Mouse (Mus musculus): ENCODE measurements around the gene Angel1.

Angel1 gene

DNA sequence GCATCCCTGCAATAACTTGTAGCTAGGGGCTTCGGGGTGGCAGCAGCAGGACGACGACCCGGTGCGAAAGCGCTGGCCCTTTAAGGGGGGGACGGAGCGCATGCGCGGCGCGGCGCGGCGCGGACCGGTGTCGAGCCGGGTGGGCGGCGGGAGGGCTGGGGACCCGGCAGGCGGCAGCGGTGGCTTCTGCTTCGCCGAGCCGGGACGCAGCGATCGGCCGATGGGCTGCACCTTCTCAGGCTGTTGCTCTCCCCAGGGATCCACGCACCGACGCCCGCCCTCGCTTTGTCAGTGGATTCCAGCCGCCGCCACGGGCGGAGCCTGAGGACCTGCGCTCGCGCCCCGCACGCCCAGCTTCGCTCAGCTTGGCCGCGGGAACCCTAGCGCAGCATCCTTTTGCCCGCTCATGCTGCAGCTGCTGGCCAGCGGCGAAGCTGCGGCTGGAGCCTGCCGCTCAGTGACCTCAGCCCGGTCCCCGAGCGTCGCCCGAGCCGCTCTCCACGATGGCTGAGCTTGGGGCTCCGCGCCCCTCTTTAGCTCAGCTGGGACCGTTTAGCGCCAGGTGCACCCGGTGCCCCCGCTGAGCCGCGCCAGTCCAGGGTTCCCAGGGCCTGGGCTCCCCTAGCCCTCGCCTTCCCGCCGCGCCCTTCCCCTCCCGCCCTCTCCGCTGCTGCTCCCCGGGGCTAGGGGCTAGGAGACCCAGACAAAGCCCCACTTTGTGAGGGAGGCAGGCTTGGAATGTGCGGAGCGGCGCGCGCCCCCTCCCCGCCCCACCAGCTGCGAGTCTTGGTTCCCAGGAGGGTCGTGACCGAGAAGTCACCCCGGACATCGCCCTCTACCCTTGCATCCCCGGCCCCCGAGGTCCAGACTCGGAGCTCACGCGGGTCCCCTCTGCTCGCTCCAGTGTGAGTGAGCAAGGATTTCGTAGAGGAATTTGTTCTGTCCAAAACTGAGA, 47.4 kb downstream of the Angel1 start, which contains the start of gene Vash1:
Gene Vash1 (plus strand): TSS at position 110 of the 955 bp plus-strand sequence.
- peak; percentile 76 for DNase-seq

DNA sequence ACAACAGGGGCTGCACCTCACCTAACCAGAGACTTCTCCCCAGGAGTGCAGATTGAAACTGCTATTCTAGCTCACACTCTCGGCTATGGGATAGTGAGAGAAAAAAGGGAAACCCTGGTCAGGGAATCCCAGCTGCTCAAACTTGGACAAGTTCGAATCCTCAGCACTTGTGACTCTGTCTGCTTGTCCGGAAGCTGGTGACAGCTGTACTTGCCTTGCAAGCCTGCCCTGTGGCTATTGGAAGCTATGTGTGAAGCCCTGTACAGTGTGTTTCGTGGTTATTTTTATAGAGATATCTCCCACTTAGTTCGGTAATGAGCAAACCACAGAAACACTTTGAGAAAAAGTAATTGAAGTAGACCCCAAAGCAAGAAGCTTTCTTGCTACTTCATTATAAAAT, 53.8 kb downstream of the Angel1 start:
- DNase-seq = no peak

DNA sequence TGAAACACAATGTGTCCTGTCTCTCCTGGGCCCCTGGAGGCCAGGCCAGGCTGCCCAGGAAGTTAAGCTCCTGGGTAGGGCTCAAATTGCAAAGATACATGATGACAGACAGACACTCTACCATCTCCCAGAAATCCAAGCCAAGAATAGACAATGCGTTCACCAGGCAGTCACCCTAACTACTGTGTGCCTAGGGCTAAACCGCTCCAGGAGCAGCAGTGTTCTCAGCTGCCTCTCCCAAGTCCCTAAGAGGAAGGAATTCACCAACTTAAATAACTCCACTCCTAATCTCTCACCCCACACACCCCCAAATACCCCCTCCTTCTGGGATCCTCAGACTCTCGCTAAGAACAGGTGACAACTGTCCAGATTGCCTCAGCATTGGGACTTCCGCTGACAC, 54.2 kb downstream of the Angel1 start:
- DNase-seq = no peak

DNA sequence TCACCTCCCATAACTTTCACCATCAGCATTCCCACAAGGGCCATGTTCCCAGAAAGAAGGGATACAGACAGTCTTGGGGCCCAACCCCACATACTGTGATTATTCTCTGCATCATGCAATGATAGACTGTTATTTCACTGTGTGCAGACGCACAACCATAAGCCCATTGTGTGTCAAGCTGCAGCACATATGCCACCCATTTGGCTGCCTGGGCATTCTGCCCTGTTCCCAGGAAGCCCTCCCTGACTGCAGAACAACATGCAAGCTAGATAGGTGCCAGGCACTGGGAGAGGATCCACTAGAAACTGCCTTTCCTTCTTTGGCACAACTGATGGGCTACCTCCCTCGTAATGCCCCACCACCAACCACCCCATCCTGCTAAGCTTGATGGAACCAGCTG, 57.9 kb downstream of the Angel1 start:
- peak; percentile 73 for DNase-seq

DNA sequence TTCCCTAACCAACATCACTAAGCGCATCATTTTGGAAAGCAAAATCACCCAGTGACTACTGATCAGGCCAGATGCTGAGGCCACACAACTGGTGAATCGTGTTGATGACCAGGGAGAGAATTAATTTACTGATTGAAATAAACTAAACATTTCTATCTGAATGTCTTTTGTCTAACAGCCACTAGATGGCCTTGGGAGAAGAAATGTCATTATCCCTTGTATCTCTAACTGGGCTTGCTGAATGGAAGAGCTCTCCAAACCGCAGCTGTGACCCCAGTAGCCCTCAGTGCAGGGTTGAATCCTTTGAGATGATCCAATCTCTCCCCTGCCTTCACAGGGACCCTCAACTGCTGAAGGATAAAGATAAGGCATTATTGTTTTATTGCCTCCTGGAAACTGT, 60.6 kb downstream of the Angel1 start:
- DNase-seq = no peak

DNA sequence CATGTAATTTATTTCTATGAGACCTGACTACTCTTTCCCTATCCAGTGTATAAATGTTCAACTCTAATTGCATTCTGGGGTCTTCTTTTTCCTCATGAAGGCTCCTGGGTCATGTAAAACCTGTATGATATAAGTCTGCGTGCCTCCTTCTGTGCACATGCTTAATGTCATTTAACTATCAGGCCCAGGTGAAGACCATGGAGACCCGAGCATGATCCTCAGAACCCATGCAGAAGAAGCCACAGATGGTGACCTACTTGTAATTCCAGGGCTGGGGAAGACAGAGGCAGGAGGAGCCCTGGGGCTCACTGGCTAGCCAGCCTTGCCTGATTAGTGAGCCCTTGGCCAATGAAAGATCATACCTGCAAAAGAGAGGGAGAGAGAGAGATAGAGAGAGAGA, 65.8 kb downstream of the Angel1 start:
- DNase-seq = no peak

DNA sequence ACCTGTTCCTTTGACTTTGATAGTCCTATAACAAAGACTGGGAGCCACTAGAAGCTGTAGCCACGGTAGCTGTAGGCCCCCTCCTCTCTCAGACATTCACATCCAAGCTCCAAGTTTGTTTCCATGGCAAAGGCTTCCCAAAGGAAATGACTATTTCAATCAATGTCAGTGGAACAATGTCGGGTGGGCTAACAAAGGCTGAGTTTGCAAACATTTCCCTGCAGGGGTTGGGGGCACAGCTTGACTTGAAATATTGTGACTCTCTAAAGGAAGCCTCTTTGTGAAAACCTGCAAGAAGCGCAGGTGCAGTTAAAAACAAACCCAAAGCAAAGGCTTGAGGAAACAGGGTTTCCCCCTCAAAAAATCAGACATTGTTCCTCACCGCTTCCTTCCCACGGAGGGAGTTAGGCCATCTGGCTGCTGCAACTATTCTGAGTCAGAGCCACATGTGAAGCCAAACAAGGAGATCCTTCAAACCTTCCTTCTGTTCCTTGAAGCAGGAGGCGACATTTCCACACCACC, 66.8 kb downstream of the Angel1 start:
- no peak for DNase-seq

DNA sequence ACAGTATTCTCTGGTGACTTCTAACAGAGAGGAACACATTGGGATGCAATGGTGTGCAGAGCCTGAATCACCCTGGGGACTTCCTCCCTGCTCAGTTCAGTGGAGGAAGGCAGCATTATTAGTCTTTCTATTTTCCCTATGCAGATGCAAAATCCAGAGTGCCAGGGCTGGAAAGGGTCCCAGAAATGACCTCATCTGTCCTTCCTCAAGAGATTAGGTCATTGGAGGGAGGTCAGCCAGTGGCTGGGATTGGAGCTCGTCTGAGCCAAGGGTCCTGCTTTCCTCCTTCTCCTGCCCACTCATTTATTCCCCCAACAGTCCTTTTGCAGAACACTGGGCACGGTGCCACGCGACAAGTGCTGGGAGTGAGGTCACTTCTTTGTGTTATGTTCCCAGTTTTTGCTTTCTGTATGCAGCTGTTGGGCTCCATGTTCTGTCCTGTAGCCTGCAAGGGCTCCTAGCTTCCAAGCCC, 73.7 kb downstream of the Angel1 start:
- peak; percentile 51 for DNase-seq

DNA sequence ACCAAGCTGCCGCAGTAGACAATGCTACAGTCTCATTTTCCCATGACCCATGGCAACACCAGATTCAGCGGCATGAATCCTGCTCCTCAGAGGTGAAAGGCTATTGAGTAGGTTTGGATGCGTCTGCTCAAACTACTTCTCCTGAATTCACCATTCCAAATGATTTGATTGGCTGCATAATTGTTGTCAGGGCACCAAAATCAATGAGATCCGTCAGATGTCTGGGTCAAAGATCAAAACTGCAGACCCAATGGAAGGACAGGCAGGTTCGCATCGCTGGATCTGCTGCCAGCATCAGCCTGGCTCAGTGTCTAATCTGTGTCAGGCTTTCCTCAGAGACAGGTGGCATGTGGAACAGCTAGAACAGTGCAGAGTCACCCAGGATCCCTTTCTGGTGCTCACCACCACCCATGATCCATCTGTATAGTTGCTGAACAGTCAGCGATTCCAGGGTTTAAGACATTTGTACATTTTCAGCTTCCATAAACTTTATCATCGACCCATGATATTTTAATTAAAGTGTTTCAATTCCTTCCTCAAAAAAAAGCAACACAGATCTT, 74.9 kb downstream of the Angel1 start:
- DNase-seq = no peak

Data from cerebellum, adult 11-12 months (tissue).